Mouse (Mus musculus): ENCODE measurements at regions not wholly inside any gene's neighbourhood (a gene's known extent, or its start where the extent isn't known, plus 50 kb on each side); places are given as distances from the start of the nearest gene placed in this dataset.

DNA sequence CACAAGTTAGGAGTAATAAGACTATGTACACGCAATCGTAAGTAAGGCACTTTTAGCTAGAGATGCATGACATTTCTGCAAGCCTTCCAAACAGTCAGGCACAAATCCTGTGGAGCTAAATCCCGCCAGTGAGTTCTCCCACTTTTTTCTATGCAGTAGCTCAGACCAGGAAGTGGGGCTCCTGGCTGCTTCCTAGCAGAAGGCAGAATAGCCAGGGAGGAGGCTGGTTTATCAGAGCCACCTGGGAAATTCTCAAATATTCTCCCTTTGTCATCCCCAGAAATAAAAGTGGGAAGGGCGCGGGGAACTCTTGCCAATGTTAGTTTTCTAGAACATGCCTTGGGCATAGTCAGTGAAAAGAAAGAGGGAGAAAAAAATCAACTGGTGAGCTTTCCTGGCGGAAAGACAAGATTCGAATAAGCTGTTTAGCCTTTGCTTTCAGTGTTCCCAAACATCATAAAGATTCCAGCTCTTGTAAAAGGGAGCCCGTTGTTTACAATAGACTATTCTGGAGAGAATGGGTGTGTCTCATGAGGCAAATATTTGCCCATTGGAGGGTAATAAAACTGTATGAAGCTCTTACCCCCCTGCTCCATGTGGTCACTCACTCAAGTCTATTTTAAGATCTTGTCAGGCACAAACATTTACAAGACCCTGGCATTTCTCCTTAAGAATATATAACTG is 167.2 kb upstream of the Lef1 start:
- Histone ChIP-seq H3K36me3 (ENCODE audit: control insufficient read depth, insufficient read depth, low read length) (no peaks in the 10 kb centered on the region), H3K9ac (ENCODE audit: low read depth, low read length) (no peak overlapping the region), H3K4me1 (ENCODE audit: control insufficient read depth, insufficient read depth, low read length) (no peaks in the 10 kb centered on the region; the same call in 1 of the 2 replicates), H3K27ac (replicated peaks; ENCODE audit: insufficient read depth, low read depth, low read length) (no peak overlapping the region), H3K4me3 (ENCODE audit: insufficient read depth, low read depth, low read length) (no peak overlapping the region), H3K79me2 (ENCODE audit: control insufficient read depth, insufficient read depth, low read length) (no peaks in the 10 kb centered on the region), H3K27me3 (ENCODE audit: control insufficient read depth, insufficient read depth, low read length) (no peaks in the 10 kb centered on the region)
- 82% methylated on average over 8 of the region's 8 CpGs for WGBS
- TF ChIP-seq CTCF (IDR thresholded peaks at IDR 0.05; ENCODE audit: low read depth, low read length) (no peak), POLR2A (IDR thresholded peaks at IDR 0.05; ENCODE audit: extremely low read depth, insufficient read depth, low read length) (no peak)
- no peak for DNase-seq (ENCODE audit: extremely low read depth, low read depth, low spot score)

DNA sequence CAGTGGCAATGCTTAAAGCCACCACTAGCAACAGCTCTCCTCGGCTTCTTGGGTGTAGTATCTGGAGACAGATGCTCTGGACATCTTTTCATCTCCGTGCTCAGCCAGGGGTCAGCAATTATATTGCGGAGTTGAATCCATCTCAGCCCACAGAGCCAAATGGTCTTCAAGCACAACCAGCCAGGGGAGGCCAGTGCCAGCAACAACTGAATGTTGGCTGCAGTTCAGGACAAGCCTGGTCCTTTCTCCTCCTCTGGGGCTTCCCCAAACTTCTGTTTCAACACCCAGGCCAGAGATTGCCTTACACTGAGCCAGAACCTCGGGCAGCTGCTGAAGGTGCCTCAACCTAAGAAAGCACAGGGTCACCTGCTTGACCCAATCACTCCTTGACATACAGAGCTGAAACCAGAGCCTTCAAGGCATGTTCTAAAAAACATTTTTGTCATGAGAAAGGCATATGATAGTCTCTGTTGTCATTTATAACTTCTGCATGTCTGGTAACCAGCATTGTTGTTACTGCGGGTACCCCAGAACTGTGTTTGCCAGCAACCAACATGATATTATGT is 169.9 kb upstream of the Lef1 start:
- TF ChIP-seq POLR2A (IDR thresholded peaks at IDR 0.05; ENCODE audit: extremely low read depth, insufficient read depth, low read length) (no peak), CTCF (IDR thresholded peaks at IDR 0.05; ENCODE audit: low read depth, low read length) (no peak)
- H3K4me3 ChIP-seq (ENCODE audit: insufficient read depth, low read depth, low read length), result no peak overlapping the region
- H3K27ac ChIP-seq (replicated peaks; ENCODE audit: insufficient read depth, low read depth, low read length), result no peak overlapping the region
- no peaks in the 10 kb centered on the region for H3K79me2 ChIP-seq (ENCODE audit: control insufficient read depth, insufficient read depth, low read length)
- H3K4me1 ChIP-seq (ENCODE audit: control insufficient read depth, insufficient read depth, low read length), result no peaks in the 10 kb centered on the region
- H3K36me3 ChIP-seq (ENCODE audit: control insufficient read depth, insufficient read depth, low read length), result no peaks in the 10 kb centered on the region
- H3K9ac ChIP-seq (ENCODE audit: low read depth, low read length), result no peak overlapping the region
- H3K27me3 ChIP-seq (ENCODE audit: control insufficient read depth, insufficient read depth, low read length), result no peaks in the 10 kb centered on the region
- WGBS, result 59% methylated on average over 5 of the region's 5 CpGs
- no peak for DNase-seq (ENCODE audit: extremely low read depth, low read depth, low spot score)

- Histone ChIP-seq H3K27me3 (ENCODE audit: control insufficient read depth, insufficient read depth, low read length) (no peaks in the 10 kb centered on the region), H3K4me1 (ENCODE audit: control insufficient read depth, insufficient read depth, low read length) (no peaks in the 10 kb centered on the region), H3K27ac (replicated peaks; ENCODE audit: insufficient read depth, low read depth, low read length) (no peak overlapping the region), H3K9ac (ENCODE audit: low read depth, low read length) (no peak overlapping the region), H3K36me3 (ENCODE audit: control insufficient read depth, insufficient read depth, low read length) (no peaks in the 10 kb centered on the region), H3K4me3 (ENCODE audit: insufficient read depth, low read depth, low read length) (no peak overlapping the region), H3K79me2 (ENCODE audit: control insufficient read depth, insufficient read depth, low read length) (no peaks in the 10 kb centered on the region)
- 87% methylated on average over 5 of the region's 5 CpGs for WGBS
- no peak for DNase-seq (ENCODE audit: extremely low read depth, low read depth, low spot score)
- TF ChIP-seq POLR2A (IDR thresholded peaks at IDR 0.05; ENCODE audit: extremely low read depth, insufficient read depth, low read length), result no peak
- no peak for TF ChIP-seq CTCF (IDR thresholded peaks at IDR 0.05; ENCODE audit: low read depth, low read length)
Measured at GRCm38 (mm10) chr3:130936980-130937379, 173.3 kb upstream of the Lef1 start.

GRCm38 (mm10) chr3:130936336-130936735 is 173.9 kb upstream of the Lef1 start:
- DNase-seq (ENCODE audit: extremely low read depth, low read depth, low spot score), result no peak
- 59% methylated on average over 7 of the region's 7 CpGs for WGBS
- H3K4me1 ChIP-seq (ENCODE audit: control insufficient read depth, insufficient read depth, low read length), result no peaks in the 10 kb centered on the region
- no peak for TF ChIP-seq POLR2A (IDR thresholded peaks at IDR 0.05; ENCODE audit: extremely low read depth, insufficient read depth, low read length)
- no peak for TF ChIP-seq CTCF (IDR thresholded peaks at IDR 0.05; ENCODE audit: low read depth, low read length)
- H3K27me3 ChIP-seq (ENCODE audit: control insufficient read depth, insufficient read depth, low read length), result no peaks in the 10 kb centered on the region
- no peak overlapping the region for H3K27ac ChIP-seq (replicated peaks; ENCODE audit: insufficient read depth, low read depth, low read length)
- no peaks in the 10 kb centered on the region for H3K36me3 ChIP-seq (ENCODE audit: control insufficient read depth, insufficient read depth, low read length)
- H3K9ac ChIP-seq (ENCODE audit: low read depth, low read length), result no peak overlapping the region
- H3K79me2 ChIP-seq (ENCODE audit: control insufficient read depth, insufficient read depth, low read length), result no peaks in the 10 kb centered on the region
- no peak overlapping the region for H3K4me3 ChIP-seq (ENCODE audit: insufficient read depth, low read depth, low read length)

DNA sequence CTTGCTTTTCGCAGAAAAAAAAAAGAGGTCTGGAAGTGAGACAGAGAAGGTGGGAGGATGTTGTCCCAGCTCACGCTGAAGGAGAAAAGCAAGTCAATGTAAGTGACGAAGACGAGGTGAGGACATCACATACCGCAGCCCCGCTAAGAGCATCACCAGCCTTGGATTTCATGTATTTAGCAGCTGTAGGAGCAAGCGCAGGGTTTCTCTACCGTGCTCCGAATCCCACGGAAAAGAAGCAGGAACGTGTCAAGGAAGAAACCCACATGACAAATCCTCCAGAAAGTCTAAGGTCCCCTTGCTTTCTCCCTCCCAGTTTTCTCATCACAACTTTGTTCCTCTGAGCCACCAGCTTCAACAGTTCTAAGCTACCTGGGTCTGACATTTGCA is 174.3 kb upstream of the Lef1 start:
- Histone ChIP-seq H3K79me2 (ENCODE audit: control insufficient read depth, insufficient read depth, low read length) (no peaks in the 10 kb centered on the region), H3K36me3 (ENCODE audit: control insufficient read depth, insufficient read depth, low read length) (no peaks in the 10 kb centered on the region), H3K9ac (ENCODE audit: low read depth, low read length) (no peak overlapping the region), H3K4me3 (ENCODE audit: insufficient read depth, low read depth, low read length) (no peak overlapping the region), H3K4me1 (ENCODE audit: control insufficient read depth, insufficient read depth, low read length) (no peaks in the 10 kb centered on the region), H3K27me3 (ENCODE audit: control insufficient read depth, insufficient read depth, low read length) (no peaks in the 10 kb centered on the region), H3K27ac (replicated peaks; ENCODE audit: insufficient read depth, low read depth, low read length) (no peak overlapping the region)
- DNase-seq (ENCODE audit: extremely low read depth, low read depth, low spot score), result no peak
- WGBS, result 80% methylated on average over 11 of the region's 11 CpGs
- TF ChIP-seq POLR2A (IDR thresholded peaks at IDR 0.05; ENCODE audit: extremely low read depth, insufficient read depth, low read length) (no peak), CTCF (IDR thresholded peaks at IDR 0.05; ENCODE audit: low read depth, low read length) (no peak)

DNA sequence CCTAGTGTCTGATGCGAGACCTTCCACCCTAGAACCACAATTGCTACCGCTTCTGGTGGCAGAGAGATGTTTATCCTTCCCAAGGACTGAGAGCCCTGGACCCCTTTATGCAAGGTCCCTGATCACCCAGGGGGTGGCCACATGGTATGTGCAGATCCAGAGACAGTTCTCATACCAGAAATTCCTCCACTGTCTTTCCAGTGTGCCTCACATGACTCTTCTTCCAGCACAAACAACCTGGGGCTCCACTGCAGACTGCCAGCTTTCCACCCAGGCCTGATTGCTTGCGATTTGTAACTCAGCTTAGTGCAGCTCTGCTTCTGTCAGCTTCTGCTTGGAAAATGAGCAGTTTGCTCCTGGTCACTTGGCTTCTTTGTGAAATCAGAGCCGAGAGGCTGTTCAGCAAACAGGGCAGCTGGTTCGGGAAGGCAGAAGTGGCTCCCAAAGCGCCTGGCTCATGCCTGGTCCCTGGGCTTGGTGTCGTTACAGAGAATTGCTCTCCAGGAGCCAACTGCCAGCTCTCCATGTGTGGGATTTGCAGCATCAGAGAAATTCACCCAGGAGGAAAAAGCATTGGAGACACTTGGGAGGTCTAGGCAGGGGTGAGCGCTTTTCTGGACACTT is 174.9 kb upstream of the Lef1 start:
- Histone ChIP-seq H3K79me2 (ENCODE audit: control insufficient read depth, insufficient read depth, low read length) (no peaks in the 10 kb centered on the region), H3K4me3 (ENCODE audit: insufficient read depth, low read depth, low read length) (no peak overlapping the region), H3K9ac (ENCODE audit: low read depth, low read length) (no peak overlapping the region), H3K27ac (replicated peaks; ENCODE audit: insufficient read depth, low read depth, low read length) (no peak overlapping the region), H3K36me3 (ENCODE audit: control insufficient read depth, insufficient read depth, low read length) (no peaks in the 10 kb centered on the region), H3K27me3 (ENCODE audit: control insufficient read depth, insufficient read depth, low read length) (no peaks in the 10 kb centered on the region), H3K4me1 (ENCODE audit: control insufficient read depth, insufficient read depth, low read length) (no peaks in the 10 kb centered on the region)
- TF ChIP-seq POLR2A (IDR thresholded peaks at IDR 0.05; ENCODE audit: extremely low read depth, insufficient read depth, low read length) (no peak), CTCF (IDR thresholded peaks at IDR 0.05; ENCODE audit: low read depth, low read length) (no peak)
- no peak for DNase-seq (ENCODE audit: extremely low read depth, low read depth, low spot score)
- WGBS, result 67% methylated on average over 8 of the region's 8 CpGs
